Mouse (Mus musculus) liver, embryonic 14.5 days (tissue): ENCODE data around the gene Kif1c. TPM values are rescaled to one million over a fixed set of nuclear protein-coding genes. Genes with fewer than 3 reads are reported as not detected.

ENCODE experiments used
- ATAC-seq: fragments of 200-750 bp; cut with Nextera tagmentation; 2 replicates; pipeline ENCODE4 v1.8.0; 2017; ENCODE audit warnings: moderate number of reproducible peaks, mild to moderate bottlenecking, moderate library complexity; ENCODE audit not compliant: insufficient read depth
- DNase-seq, 3 experiments: peaks; one replicate each; pipeline ENCODE4 v3.0.0-alpha.2; 2012 to 2013; ENCODE audit warnings: low read depth in 3 of 3, low spot score in 3 of 3
- H3K27ac ChIP-seq: fragments of 300-500 bp; sonication (generic); 2 replicates; pipeline ENCODE4 v1.5.1; 2014; ENCODE audit warnings: moderate library complexity, mild to moderate bottlenecking, control low read depth, inconsistent platforms
- H3K27me3 ChIP-seq: fragments of 300-500 bp; sonication (generic); 2 replicates; pipeline ENCODE4 v1.6.1; 2014; ENCODE audit warnings: mild to moderate bottlenecking, low read length, moderate library complexity; ENCODE audit not compliant: control insufficient read depth, insufficient read depth
- H3K36me3 ChIP-seq: fragments of 300-500 bp; sonication (generic); replicated peaks from 2 replicates; pipeline ENCODE4 v1.6.1; 2014; ENCODE audit warnings: low read depth; ENCODE audit not compliant: control insufficient read depth, insufficient read depth
- H3K4me1 ChIP-seq, 2 experiments: fragments of 200-500 bp in 1 of 2; fragments of 300-500 bp in 1 of 2; sonication (generic) in 1 of 2; replicated peaks; 2 replicates each; pipeline ENCODE4 v1.6.1; 2012 to 2014; ENCODE audit warnings: antibody characterized with exemption in 1 of 2, inconsistent platforms in 1 of 2, low read length in 1 of 2; ENCODE audit not compliant: control insufficient read depth in 2 of 2, insufficient read depth in 2 of 2
- H3K4me2 ChIP-seq: fragments of 300-500 bp; sonication (generic); 2 replicates; pipeline ENCODE4 v1.6.1; 2014; ENCODE audit warnings: low read depth, mild to moderate bottlenecking, control low read depth, moderate library complexity
- H3K4me3 ChIP-seq, 2 experiments: fragments of 200-500 bp in 1 of 2; fragments of 300-500 bp in 1 of 2; sonication (generic) in 1 of 2; 2 replicates each; pipeline ENCODE4 v1.5.1; 2012 to 2014; ENCODE audit warnings: low read depth in 2 of 2, low read length in 2 of 2, mild to moderate bottlenecking in 2 of 2, control low read depth in 1 of 2, inconsistent platforms in 1 of 2, moderate library complexity in 1 of 2; ENCODE audit not compliant: insufficient read depth in 1 of 2
- H3K9ac ChIP-seq: fragments of 300-500 bp; sonication (generic); replicated peaks from 2 replicates; pipeline ENCODE4 v1.6.1; 2014; ENCODE audit warnings: mild to moderate bottlenecking, control low read depth, moderate library complexity
- H3K9me3 ChIP-seq: fragments of 300-500 bp; sonication (generic); 2 replicates; pipeline ENCODE4 v1.6.1; 2016; ENCODE audit warnings: low read length, mixed read lengths; ENCODE audit not compliant: control insufficient read depth
- CTCF ChIP-seq: IDR thresholded peaks from 2 replicates; pipeline ENCODE4 v1.5.1; 2016; ENCODE audit warnings: antibody characterized with exemption, low read depth, control low read depth
- EP300 ChIP-seq: IDR thresholded peaks from 2 replicates; pipeline ENCODE4 v1.6.1; 2016; ENCODE audit warnings: antibody characterized with exemption, low read depth
- WGBS: fragments of 180-500 bp; shearing (Covaris S2); extraction: QIAGEN DNeasy Blood & Tissue Kit; methylation state at CpG from one replicate; pipeline ENCODE4 v1.1.7; 2014; ENCODE audit not compliant: insufficient replicate concordance; 5-methylcytosine and 5-hydroxymethylcytosine counted together
- polyA plus RNA-seq, 2 experiments: library from polyadenylated mRNA; depleted of rRNA in 1 of 2; stranded (reverse) in 1 of 2; unstranded in 1 of 2; fragments of >200 nt; fragmentation: Nextera tagmentation in 1 of 2; extraction: Ambion mirVana in 1 of 2; gene quantifications; 2 replicates each; pipeline versions ENCODE4 v1.2.1 to v1.2.3; 2012 to 2014

The Kif1c gene
- 4.6 and 5.9 TPM in 2 replicates for polyA plus RNA-seq (2012; rRNA removed)
- polyA plus RNA-seq (2014; fragmentation: Nextera tagmentation; extraction: Ambion mirVana), result 2.2 and 2.9 TPM in 2 replicates

DNA sequence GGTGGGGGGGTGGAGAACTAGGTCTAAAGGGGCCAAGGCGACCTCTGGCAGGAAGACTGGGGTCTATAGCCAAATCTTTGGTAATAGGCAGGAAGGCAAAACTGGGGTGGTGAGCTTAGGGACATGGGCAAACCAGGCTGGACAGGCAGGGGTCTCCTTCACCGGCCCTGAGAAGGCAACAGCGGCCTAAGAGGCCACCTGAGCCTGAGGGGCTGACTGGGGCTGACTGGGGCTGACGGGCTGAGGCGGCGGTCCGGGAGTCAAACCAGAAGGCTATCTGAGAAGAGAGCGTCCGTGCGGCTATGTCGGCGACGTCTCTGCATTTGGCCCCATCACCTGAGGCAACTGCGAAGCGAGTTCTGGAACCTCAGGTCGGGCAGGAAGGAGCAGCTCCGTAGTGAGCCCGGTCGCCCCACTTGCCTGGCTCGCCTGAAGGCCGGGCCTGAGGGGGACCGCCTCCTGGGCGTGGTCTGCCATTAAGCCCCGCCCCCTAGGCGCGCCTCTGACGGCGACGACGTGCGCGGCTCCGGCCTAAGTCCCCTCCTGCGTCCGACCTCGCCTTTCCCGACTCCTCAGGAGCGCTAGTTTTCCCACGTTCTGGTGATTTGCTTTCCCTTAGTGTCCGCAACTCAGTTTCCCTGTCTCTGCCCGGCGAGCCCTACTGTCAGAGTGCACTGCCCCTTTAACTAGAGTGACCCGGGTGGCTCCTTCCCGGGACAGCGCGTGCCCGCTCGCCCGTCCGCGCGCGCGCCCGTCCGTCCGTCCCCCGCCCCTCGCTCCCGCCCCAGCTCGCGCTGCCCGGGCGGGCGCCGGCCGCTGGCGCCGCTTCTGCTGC, at the start of gene Kif1c, which contains the start of gene Inca1:
Gene Kif1c, plus strand, starts transcription at position 827 of the 835 bp plus-strand sequence.
Gene Inca1, minus strand, starts transcription at position 434 of the 835 bp plus-strand sequence.
- H3K27me3 ChIP-seq, result peaks cover 4% of the 10 kb centered on the region
- H3K4me1 ChIP-seq, result peaks cover 0 to 4% of the 10 kb centered on the region in 2 experiments; a peak in 1 of 4 replicates
- no peak within 1 kb of the TSS for H3K27ac ChIP-seq
- peak within 1 kb of the TSS; percentile 77 to 89 for H3K4me3 ChIP-seq
- H3K36me3 ChIP-seq, result no peaks in the 10 kb centered on the region
- H3K4me2 ChIP-seq, result peak within 1 kb of the TSS; percentile 89
- DNase-seq (peak; percentile 73 to 79 (median 78)), ATAC-seq (peak; percentile 98)
- TF ChIP-seq EP300, result no peak
- no peak for TF ChIP-seq CTCF
- H3K9me3 ChIP-seq, result no peaks in the 10 kb centered on the region
- 1% methylated on average over 68 of the region's 69 CpGs for WGBS
- peak within 1 kb of the TSS; percentile 66 for H3K9ac ChIP-seq

DNA sequence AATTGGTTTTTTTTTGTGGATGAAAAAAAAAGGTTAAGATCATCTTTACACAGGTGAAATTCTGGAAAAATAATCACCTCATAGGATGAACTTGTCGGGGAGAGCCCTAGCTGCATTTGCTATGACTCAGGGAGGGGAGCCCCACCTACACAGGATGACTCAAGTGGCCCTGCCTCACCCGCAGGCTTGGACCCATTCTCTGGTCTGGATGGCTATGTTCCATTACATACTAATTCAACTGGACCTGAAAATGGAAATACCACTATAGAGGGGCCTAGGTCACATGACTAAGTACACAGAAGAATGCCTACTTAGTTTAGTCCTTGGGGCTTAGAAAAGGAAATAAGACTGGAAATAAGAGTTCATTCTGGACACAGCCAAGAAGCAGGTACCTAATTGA, 49.0 kb upstream of the Kif1c start:
- ATAC-seq, result no peak
- H3K4me1 ChIP-seq, result peaks cover 45 to 47% of the 10 kb centered on the region in 2 experiments
- no peak for DNase-seq
- no peaks in the 10 kb centered on the region for H3K9me3 ChIP-seq
- 35% methylated on average over 2 of the region's 2 CpGs for WGBS
- peak overlapping the region; percentile 85 for H3K4me2 ChIP-seq
- peaks cover 43% of the 10 kb centered on the region for H3K36me3 ChIP-seq
- peak overlapping the region in 1 of 2 experiments; percentile 97; a peak in 2 of 4 replicates for H3K4me3 ChIP-seq
- H3K27me3 ChIP-seq, result no peaks in the 10 kb centered on the region; the same call in 1 of the 2 replicates
- peak overlapping the region; percentile 51 for H3K9ac ChIP-seq
- no peak for TF ChIP-seq CTCF
- no peak for TF ChIP-seq EP300
- peak overlapping the region; percentile 91 for H3K27ac ChIP-seq

DNA sequence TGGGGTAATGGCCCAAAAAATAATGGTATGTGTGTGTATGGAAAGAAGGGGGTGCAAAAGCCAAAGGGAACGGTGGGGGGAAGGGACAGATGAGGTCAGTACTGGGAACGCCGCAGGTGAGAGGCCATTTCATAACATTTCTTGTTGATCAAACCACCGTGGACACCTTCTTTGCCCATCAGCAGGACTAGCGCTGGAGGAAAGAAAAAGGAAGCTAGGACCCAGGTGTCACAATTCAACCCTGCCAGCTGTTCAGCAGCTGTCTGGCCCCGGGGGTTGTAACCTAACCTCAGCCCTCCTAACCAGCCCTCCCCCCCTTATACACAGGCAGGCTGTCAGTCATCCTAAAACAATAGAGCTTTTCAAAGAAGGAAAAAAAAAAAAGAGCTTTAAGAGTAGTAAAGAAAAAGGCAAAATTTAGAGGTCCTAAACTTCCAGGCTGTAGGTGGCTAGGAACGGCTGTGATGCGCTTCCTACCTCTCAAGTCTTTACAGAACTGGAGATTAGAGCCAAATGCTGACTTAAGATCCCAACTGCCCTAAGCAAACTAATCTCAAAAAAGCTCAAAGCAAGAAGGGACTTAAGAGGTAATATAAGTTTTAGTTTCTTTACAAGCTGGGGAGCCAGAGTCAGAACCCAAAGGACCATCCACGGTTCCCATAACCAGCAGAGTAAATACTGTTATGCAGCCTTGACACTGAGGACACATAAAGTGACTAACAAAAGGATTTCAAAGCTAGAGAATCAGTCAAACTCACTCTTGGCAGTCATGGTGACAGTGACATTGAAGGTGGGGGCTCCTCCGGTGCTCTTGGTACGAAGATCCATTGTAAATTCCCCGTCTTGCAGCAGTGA, 48.1 kb upstream of the Kif1c start:
- Histone ChIP-seq H3K27ac (peak overlapping the region; percentile 91), H3K27me3 (no peaks in the 10 kb centered on the region; the same call in 1 of the 2 replicates), H3K4me2 (peak overlapping the region; percentile 85), H3K4me3 (peak overlapping the region; percentile 85 to 97), H3K9ac (peak overlapping the region; percentile 99), H3K36me3 (peaks cover 43% of the 10 kb centered on the region), H3K9me3 (no peaks in the 10 kb centered on the region), H3K4me1 (peaks cover 52% of the 10 kb centered on the region in 2 experiments)
- TF ChIP-seq CTCF (no peak), EP300 (no peak)
- no peak for ATAC-seq
- WGBS, result 34% methylated on average over 12 of the region's 12 CpGs
- DNase-seq, result no peak

DNA sequence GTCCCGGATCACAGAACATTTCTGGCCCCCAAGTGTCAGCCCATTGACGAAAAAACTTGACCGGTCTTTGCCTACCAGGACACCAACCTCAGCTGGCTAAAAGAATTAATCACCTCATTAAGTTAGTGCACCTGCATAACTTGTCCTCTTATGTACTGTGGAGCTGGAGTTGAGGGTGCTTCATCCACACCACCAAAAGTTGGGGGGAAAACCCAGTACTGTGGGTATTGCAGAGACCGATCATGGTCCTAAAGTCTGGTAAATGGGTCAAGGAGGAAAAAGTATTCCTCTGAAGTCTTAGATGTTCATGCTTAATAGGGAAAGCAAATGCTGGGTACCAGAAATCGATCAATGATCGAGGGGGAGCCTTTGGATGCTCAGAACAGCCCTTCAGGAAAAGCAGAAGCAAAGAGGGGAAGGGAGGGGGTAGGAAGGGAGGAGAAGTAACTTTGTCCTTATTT, 47.4 kb upstream of the Kif1c start:
- TF ChIP-seq EP300 (no peak), CTCF (no peak)
- ATAC-seq (no peak), DNase-seq (no peak)
- Histone ChIP-seq H3K27ac (peak overlapping the region; percentile 91), H3K4me3 (peak overlapping the region; percentile 85 to 97), H3K4me1 (peaks cover 54 to 58% of the 10 kb centered on the region in 2 experiments), H3K9me3 (no peaks in the 10 kb centered on the region), H3K27me3 (no peaks in the 10 kb centered on the region; the same call in 1 of the 2 replicates), H3K4me2 (peak overlapping the region; percentile 85), H3K9ac (peak overlapping the region; percentile 99), H3K36me3 (peaks cover 43% of the 10 kb centered on the region)
- 24% methylated on average over 6 of the region's 6 CpGs for WGBS
